Mouse (Mus musculus) stomach, embryonic 14.5 days (tissue): Measurements from ENCODE around the gene Fstl3. TPM values are rescaled to one million over a fixed set of nuclear protein-coding genes. Genes with fewer than 3 reads are reported as not detected.
A peak's percentile ranks its signal among the peaks of the same experiment; 100 is the strongest.
"Not testable (repeated sequence)": the region's sequence is repeated elsewhere in the genome, so short reads cannot be mapped to it uniquely, and the experiment has no call there.

Experiments
- ATAC-seq: fragments of 200-750 bp; cut with Nextera tagmentation; 2 replicates; pipeline ENCODE4 v1.8.0; 2017; ENCODE audit warnings: low read depth, moderate TSS enrichment; ENCODE audit not compliant: insufficient number of reproducible peaks, insufficient read depth, low FRiP score
- H3K27ac ChIP-seq: fragments of 300-500 bp; sonication (generic); 2 replicates; pipeline ENCODE4 v1.5.1; 2014; ENCODE audit warnings: mild to moderate bottlenecking, low read length, moderate library complexity, mixed read lengths
- H3K27me3 ChIP-seq: fragments of 300-500 bp; sonication (generic); 2 replicates; pipeline ENCODE4 v1.6.1; 2014; ENCODE audit warnings: low read length, control low read depth, mixed read lengths; ENCODE audit not compliant: control insufficient read depth, insufficient read depth
- H3K36me3 ChIP-seq: fragments of 300-500 bp; sonication (generic); 2 replicates; pipeline ENCODE4 v1.6.1; 2014; ENCODE audit warnings: mild to moderate bottlenecking, control low read depth, low read length, moderate library complexity, mixed read lengths; ENCODE audit not compliant: control insufficient read depth, insufficient read depth
- H3K4me1 ChIP-seq: fragments of 300-500 bp; sonication (generic); 2 replicates; pipeline ENCODE4 v1.6.1; 2014; ENCODE audit warnings: low read length, control low read depth, mixed read lengths; ENCODE audit not compliant: control insufficient read depth, insufficient read depth
- H3K4me2 ChIP-seq: fragments of 300-500 bp; sonication (generic); replicated peaks from 2 replicates; pipeline ENCODE4 v1.6.1; 2014; ENCODE audit warnings: low read depth, low read length, control low read depth
- H3K4me3 ChIP-seq: fragments of 300-500 bp; sonication (generic); 2 replicates; pipeline ENCODE4 v1.5.1; 2014; ENCODE audit warnings: low read depth, low read length, control low read depth
- H3K9ac ChIP-seq: fragments of 300-500 bp; sonication (generic); replicated peaks from 2 replicates; pipeline ENCODE4 v1.6.1; 2014; ENCODE audit warnings: low read depth, mild to moderate bottlenecking, control low read depth, low read length, moderate library complexity, mixed read lengths
- H3K9me3 ChIP-seq: fragments of 300-500 bp; sonication (generic); 2 replicates; pipeline ENCODE4 v1.6.1; 2016; ENCODE audit warnings: low read depth, low read length, control low read depth; ENCODE audit not compliant: control insufficient read depth
- WGBS: fragments of 180-500 bp; shearing (Covaris S2); extraction: QIAGEN DNeasy Blood & Tissue Kit; methylation state at CpG from one replicate; pipeline ENCODE4 v1.1.7; 2014; 5-methylcytosine and 5-hydroxymethylcytosine counted together
- polyA plus RNA-seq: library from polyadenylated mRNA; unstranded; fragments of >200 nt; fragmentation: Nextera tagmentation; extraction: Ambion mirVana; gene quantifications from 2 replicates; pipeline ENCODE4 v1.2.1, GENCODE M21; 2014

Gene Fstl3
- polyA plus RNA-seq, 1 experiment from 2014 or later, result 9.0 TPM

GRCm38 (mm10) chr10:79754856-79755516 is 22.1 kb upstream of the Fstl3 start, which contains the start of gene Fgf22:
Gene Fgf22, plus strand, starts transcription at chr10:79755076.
- H3K4me2 ChIP-seq, result peak within 1 kb of the TSS; percentile 52
- WGBS, result 2% methylated on average over 36 of the region's 36 CpGs
- peak; percentile 79; the same call in 1 of the 2 replicates for ATAC-seq
- H3K4me1 ChIP-seq, result peaks cover 6% of the 10 kb centered on the region; the same call in 1 of the 2 replicates
- H3K27ac ChIP-seq, result no peak within 1 kb of the TSS
- peaks cover 34% of the 10 kb centered on the region for H3K36me3 ChIP-seq
- H3K4me3 ChIP-seq, result peak within 1 kb of the TSS; percentile 19
- H3K27me3 ChIP-seq, result no peaks in the 10 kb centered on the region
- no peaks in the 10 kb centered on the region for H3K9me3 ChIP-seq
- 0 out of 2 replicates have a peak within 1 kb of the TSS, but pooled peaks have one; percentile 14 for H3K9ac ChIP-seq

- H3K4me3 ChIP-seq, result no peak overlapping the region
Observed at GRCm38 (mm10) chr10:79755854-79756253, 21.2 kb upstream of the Fstl3 start.

GRCm38 (mm10) chr10:79756660-79757059 is 20.4 kb upstream of the Fstl3 start:
- no peaks in the 10 kb centered on the region for H3K9me3 ChIP-seq
- no peak overlapping the region for H3K4me3 ChIP-seq
- no peak overlapping the region for H3K9ac ChIP-seq
- ATAC-seq, result no peak
- no peak overlapping the region for H3K4me2 ChIP-seq
- H3K27me3 ChIP-seq, result no peaks in the 10 kb centered on the region
- H3K27ac ChIP-seq, result no peak overlapping the region
- peaks cover 51% of the 10 kb centered on the region for H3K36me3 ChIP-seq
- 86% methylated on average over 24 of the region's 24 CpGs for WGBS
- H3K4me1 ChIP-seq, result peaks cover 6% of the 10 kb centered on the region; the same call in 1 of the 2 replicates

More at GRCm38 (mm10) chr10:79755854-79756253, 21.2 kb upstream of the Fstl3 start:
- ATAC-seq, result no peak
- Histone ChIP-seq H3K27me3 (no peaks in the 10 kb centered on the region), H3K4me2 (no peak overlapping the region), H3K27ac (no peak overlapping the region), H3K9me3 (no peaks in the 10 kb centered on the region), H3K4me1 (peaks cover 6% of the 10 kb centered on the region; the same call in 1 of the 2 replicates), H3K9ac (no peak overlapping the region), H3K36me3 (peaks cover 43% of the 10 kb centered on the region)
- WGBS, result 83% methylated on average over 3 of the region's 3 CpGs

- not testable (repeated sequence) for H3K27ac ChIP-seq, H3K4me1 ChIP-seq, H3K9me3 ChIP-seq, H3K27me3 ChIP-seq, ATAC-seq, H3K4me3 ChIP-seq, H3K4me2 ChIP-seq, H3K9ac ChIP-seq
- peaks cover 59% of the 10 kb centered on the region for H3K36me3 ChIP-seq
- 100% methylated on average over 1 of the region's 1 CpGs for WGBS
Observed at GRCm38 (mm10) chr10:79759675-79760074, 17.4 kb upstream of the Fstl3 start.

- WGBS, result 92% methylated on average over 11 of the region's 11 CpGs
- peaks cover 14% of the 10 kb centered on the region for H3K4me1 ChIP-seq
- H3K4me2 ChIP-seq, result no peak overlapping the region
- H3K27me3 ChIP-seq, result no peaks in the 10 kb centered on the region
- ATAC-seq, result no peak
- H3K4me3 ChIP-seq, result no peak overlapping the region
- H3K9me3 ChIP-seq, result no peaks in the 10 kb centered on the region
- H3K36me3 ChIP-seq, result peaks cover 59% of the 10 kb centered on the region
- no peak overlapping the region for H3K27ac ChIP-seq
- H3K9ac ChIP-seq, result no peak overlapping the region
Observed at GRCm38 (mm10) chr10:79760603-79761143, 16.4 kb upstream of the Fstl3 start.

GRCm38 (mm10) chr10:79762875-79763274 is 14.2 kb upstream of the Fstl3 start:
- Histone ChIP-seq H3K27ac (no peak overlapping the region), H3K36me3 (peaks cover 44% of the 10 kb centered on the region), H3K9ac (no peak overlapping the region), H3K4me1 (peaks cover 19% of the 10 kb centered on the region), H3K9me3 (no peaks in the 10 kb centered on the region), H3K4me3 (no peak overlapping the region), H3K4me2 (no peak overlapping the region), H3K27me3 (no peaks in the 10 kb centered on the region)
- WGBS, result 84% methylated on average over 3 of the region's 3 CpGs
- no peak for ATAC-seq

- H3K27ac ChIP-seq, result no peak overlapping the region
- no peak for ATAC-seq
- H3K4me3 ChIP-seq, result no peak overlapping the region
- 0 out of 2 replicates have a peak overlapping the region, but pooled peaks have one; percentile 6 for H3K9ac ChIP-seq
- H3K4me2 ChIP-seq, result no peak overlapping the region
- peaks cover 31% of the 10 kb centered on the region for H3K36me3 ChIP-seq
- peaks cover 26% of the 10 kb centered on the region for H3K4me1 ChIP-seq
- WGBS, result 74% methylated on average over 7 of the region's 7 CpGs
- H3K27me3 ChIP-seq, result no peaks in the 10 kb centered on the region
- H3K9me3 ChIP-seq, result no peaks in the 10 kb centered on the region
Observed at GRCm38 (mm10) chr10:79764234-79764633, 12.8 kb upstream of the Fstl3 start.

- Histone ChIP-seq H3K4me3 (peak overlapping the region; percentile 92), H3K4me2 (peak overlapping the region; percentile 92), H3K27ac (no peak overlapping the region; the same call in 1 of the 2 replicates), H3K36me3 (peaks cover 22% of the 10 kb centered on the region), H3K4me1 (peaks cover 26% of the 10 kb centered on the region), H3K27me3 (no peaks in the 10 kb centered on the region), H3K9ac (peak overlapping the region; percentile 93; the same call in 1 of the 2 replicates), H3K9me3 (no peaks in the 10 kb centered on the region)
- ATAC-seq, result no peak
- 52% methylated on average over 2 of the region's 2 CpGs for WGBS
Observed at GRCm38 (mm10) chr10:79765228-79765745, 11.8 kb upstream of the Fstl3 start.
